Mouse (Mus musculus) A20 (cell line): ENCODE measurements around the gene Smim14.
"Not testable (repeated sequence)": the region's sequence is repeated elsewhere in the genome, so short reads cannot be mapped to it uniquely, and the experiment has no call there.

Source experiments
- DNase-seq: peaks from one replicate; pipeline ENCODE4 v3.0.0-alpha.2; 2011; ENCODE audit warnings: low read depth, low spot score

The Smim14 gene

GRCm38 (mm10) chr5:65536751-65537419, at the start of gene Smim14, which contains the start of gene Ube2k:
Gene Smim14 (minus strand): TSS chr5:65537184.
Gene Ube2k (plus strand): TSS chr5:65537233.
- peak; percentile 95 for DNase-seq

- no peak for DNase-seq
Observed at GRCm38 (mm10) chr5:65586291-65586690, 49.3 kb upstream of the Smim14 start.

- DNase-seq, result no peak
Observed at GRCm38 (mm10) chr5:65578545-65578944, 41.6 kb upstream of the Smim14 start.

- DNase-seq, result no peak
Observed at GRCm38 (mm10) chr5:65575896-65576295, 38.9 kb upstream of the Smim14 start.

- no peak for DNase-seq
Observed at GRCm38 (mm10) chr5:65574876-65575275, 37.9 kb upstream of the Smim14 start.

GRCm38 (mm10) chr5:65565486-65565885, 28.5 kb upstream of the Smim14 start:
- no peak for DNase-seq

- DNase-seq, result no peak
Observed at GRCm38 (mm10) chr5:65561125-65561893, 24.3 kb upstream of the Smim14 start.

GRCm38 (mm10) chr5:65557109-65557508, 20.1 kb upstream of the Smim14 start:
- DNase-seq, result no peak

GRCm38 (mm10) chr5:65549677-65550076, 12.7 kb upstream of the Smim14 start:
- DNase-seq, result no peak

GRCm38 (mm10) chr5:65544616-65545015, 7.6 kb upstream of the Smim14 start:
- DNase-seq, result no peak

GRCm38 (mm10) chr5:65543491-65543890, 6.5 kb upstream of the Smim14 start:
- no peak for DNase-seq

GRCm38 (mm10) chr5:65541889-65542288, 4.9 kb upstream of the Smim14 start:
- no peak for DNase-seq

- DNase-seq, result no peak
Observed at GRCm38 (mm10) chr5:65539786-65540185, 2.8 kb upstream of the Smim14 start.

GRCm38 (mm10) chr5:65538829-65539228, 1.8 kb upstream of the Smim14 start:
- DNase-seq, result peak; percentile 24

- no peak for DNase-seq
Observed at GRCm38 (mm10) chr5:65538121-65538520, 1.1 kb upstream of the Smim14 start.

- DNase-seq, result no peak
Observed at GRCm38 (mm10) chr5:65537420-65538071, 562 bp upstream of the Smim14 start.

- DNase-seq, result not testable (repeated sequence)
Observed at GRCm38 (mm10) chr5:65536068-65536465, 917 bp downstream of the Smim14 start.

GRCm38 (mm10) chr5:65535457-65536067, 1.4 kb downstream of the Smim14 start:
- DNase-seq, result peak; percentile 80

GRCm38 (mm10) chr5:65534496-65534895, 2.5 kb downstream of the Smim14 start:
- no peak for DNase-seq

GRCm38 (mm10) chr5:65531283-65531682, 5.7 kb downstream of the Smim14 start:
- no peak for DNase-seq

GRCm38 (mm10) chr5:65525674-65526443, 11.1 kb downstream of the Smim14 start:
- DNase-seq, result peak; percentile 54
